Mouse (Mus musculus): ENCODE measurements around the gene Sh3pxd2a.

Gene Sh3pxd2a

GRCm38 (mm10) chr19:47489233-47489632 lies 25.0 kb upstream of the Sh3pxd2a start:
- DNase-seq (ENCODE audit: low spot score): no peak

- no peak for DNase-seq (ENCODE audit: low spot score)
Measured at GRCm38 (mm10) chr19:47488250-47488649, 24.0 kb upstream of the Sh3pxd2a start.

- DNase-seq (ENCODE audit: low spot score): no peak
Measured at GRCm38 (mm10) chr19:47487572-47487971, 23.4 kb upstream of the Sh3pxd2a start.

- no peak for DNase-seq (ENCODE audit: low spot score)
Measured at GRCm38 (mm10) chr19:47485997-47486566, 21.9 kb upstream of the Sh3pxd2a start.

- DNase-seq (ENCODE audit: low spot score): no peak
Measured at GRCm38 (mm10) chr19:47484110-47484509, 19.9 kb upstream of the Sh3pxd2a start.

GRCm38 (mm10) chr19:47483346-47483745 lies 19.1 kb upstream of the Sh3pxd2a start:
- DNase-seq (ENCODE audit: low spot score): no peak

- no peak for DNase-seq (ENCODE audit: low spot score)
Measured at GRCm38 (mm10) chr19:47473453-47473852, 9.3 kb upstream of the Sh3pxd2a start.

- no peak for DNase-seq (ENCODE audit: low spot score)
Measured at GRCm38 (mm10) chr19:47472881-47473400, 8.7 kb upstream of the Sh3pxd2a start.

- DNase-seq (ENCODE audit: low spot score): no peak
Measured at GRCm38 (mm10) chr19:47471808-47472207, 7.6 kb upstream of the Sh3pxd2a start.

GRCm38 (mm10) chr19:47468750-47469149 lies 4.5 kb upstream of the Sh3pxd2a start:
- no peak for DNase-seq (ENCODE audit: low spot score)

- DNase-seq (ENCODE audit: low spot score): no peak
Measured at GRCm38 (mm10) chr19:47466775-47467174, 2.6 kb upstream of the Sh3pxd2a start.

GRCm38 (mm10) chr19:47465467-47465866 lies 1.3 kb upstream of the Sh3pxd2a start:
- DNase-seq (ENCODE audit: low spot score): peak; percentile 33

GRCm38 (mm10) chr19:47463636-47464303 lies 431 bp downstream of the Sh3pxd2a start:
- DNase-seq (ENCODE audit: low spot score): peak; percentile 65

GRCm38 (mm10) chr19:47463206-47463605 lies 995 bp downstream of the Sh3pxd2a start:
- no peak for DNase-seq (ENCODE audit: low spot score)

- no peak for DNase-seq (ENCODE audit: low spot score)
Measured at GRCm38 (mm10) chr19:47462725-47463124, 1.5 kb downstream of the Sh3pxd2a start.

- no peak for DNase-seq (ENCODE audit: low spot score)
Measured at GRCm38 (mm10) chr19:47461838-47462237, 2.4 kb downstream of the Sh3pxd2a start.

- no peak for DNase-seq (ENCODE audit: low spot score)
Measured at GRCm38 (mm10) chr19:47461386-47461785, 2.8 kb downstream of the Sh3pxd2a start.

GRCm38 (mm10) chr19:47460120-47460960 lies 3.9 kb downstream of the Sh3pxd2a start:
- DNase-seq (ENCODE audit: low spot score): no peak

GRCm38 (mm10) chr19:47459214-47459613 lies 5.0 kb downstream of the Sh3pxd2a start:
- DNase-seq (ENCODE audit: low spot score): no peak

GRCm38 (mm10) chr19:47458504-47459161 lies 5.6 kb downstream of the Sh3pxd2a start:
- no peak for DNase-seq (ENCODE audit: low spot score)

- no peak for DNase-seq (ENCODE audit: low spot score)
Measured at GRCm38 (mm10) chr19:47457711-47458503, 6.3 kb downstream of the Sh3pxd2a start.

All from c-Kit-positive CD71-positive TER-119-positive erythroid progenitor cells, embryonic 14.5 days (primary cell).